Mouse (Mus musculus): ENCODE measurements around the gene Gm49388.

- TF ChIP-seq POLR2A (IDR thresholded peaks at IDR 0.05; ENCODE audit: extremely low read depth, insufficient read depth, low read length) = no peak
- TF ChIP-seq CTCF (IDR thresholded peaks at IDR 0.05; ENCODE audit: low read depth, low read length) = no peak
Observed at GRCm38 (mm10) chr7:127748235-127748560, 37.2 kb upstream of the Gm49388 start.
